Comparison of ENCODE assay signal across 9 mouse cellular contexts in genomic region chr6:55383897-55384296, GRCm38 (mm10). TPM values are rescaled to one million over a fixed set of nuclear protein-coding genes. Genes with fewer than 3 reads are reported as not detected.
DNase-seq lines count a peak whose midpoint lies in the region; ATAC-seq and TF ChIP-seq lines count a peak whose summit lies in the region.
"Had no signal": no experiment of that assay in that cellular context is flagged by ENCODE, and none has a peak within 500 bp of the region (broad histone marks: within the 10 kb centered on the region; RNA-seq: fewer than 3 reads in every experiment).

No protein-coding gene starts in this region.

- intact Hi-C loops in gastrocnemius, adult 2 months (cut with DNase I), result loop anchor here (1.0 kb wide), 1 partner anchor 151 kb away; no protein-coding TSS in a partner anchor

- no peaks in the 10 kb centered on the region for H3K27me3 ChIP-seq in forebrain, postnatal 0 days (ENCODE audit: insufficient read depth, low read length)
- H3K27me3 ChIP-seq in forebrain, embryonic 15.5 days, result no peaks in the 10 kb centered on the region
- H3K27me3 ChIP-seq in stomach, embryonic 14.5 days (ENCODE audit: control insufficient read depth, insufficient read depth, low read length), result no peaks in the 10 kb centered on the region

- H3K36me3 ChIP-seq in forebrain, postnatal 0 days (ENCODE audit: insufficient read depth), result no peaks in the 10 kb centered on the region
- no peaks in the 10 kb centered on the region for H3K36me3 ChIP-seq in forebrain, embryonic 15.5 days
- H3K36me3 ChIP-seq in stomach, embryonic 14.5 days (ENCODE audit: control insufficient read depth, insufficient read depth, low read length), result no peaks in the 10 kb centered on the region

- no peak overlapping the region for H3K27ac ChIP-seq in forebrain, postnatal 0 days (ENCODE audit: low read depth, low read length)
- no peak overlapping the region for H3K27ac ChIP-seq in forebrain, embryonic 15.5 days (replicated peaks)
- no peak overlapping the region for H3K27ac ChIP-seq in gastrocnemius, adult 2 months
- H3K27ac ChIP-seq in stomach, embryonic 14.5 days (ENCODE audit: low read length), result no peak overlapping the region

- TF ChIP-seq CTCF in forebrain, postnatal 0 days (IDR thresholded peaks at IDR 0.05; ENCODE audit: low read depth), result peak; percentile 63
- TF ChIP-seq CTCF in brain, embryonic 14.5 days (IDR thresholded peaks at IDR 0.05; ENCODE audit: borderline replicate concordance, extremely low read depth, insufficient read depth, insufficient read length), result peak; percentile 68
- TF ChIP-seq CTCF in gastrocnemius, adult 2 months (IDR thresholded peaks at IDR 0.05), result peak; percentile 95

- WGBS in forebrain, postnatal 0 days, result 20% methylated on average over 1 of the region's 1 CpGs
- 23% methylated on average over 1 of the region's 1 CpGs for WGBS in forebrain, embryonic 15.5 days
- 13% methylated on average over 1 of the region's 1 CpGs for WGBS in stomach, embryonic 14.5 days

- ATAC-seq in forebrain, postnatal 0 days, result no peak
- ATAC-seq in forebrain, embryonic 15.5 days (replicated peaks), result no peak
- peak; percentile 18; the same call in 1 of the 2 replicates for ATAC-seq in stomach, embryonic 14.5 days (ENCODE audit: insufficient number of reproducible peaks, insufficient read depth, low FRiP score, low read depth)

- no peak overlapping the region for H3K4me2 ChIP-seq in forebrain, postnatal 0 days (ENCODE audit: low read depth)
- H3K4me2 ChIP-seq in forebrain, embryonic 15.5 days (replicated peaks), result no peak overlapping the region
- no peak overlapping the region for H3K4me2 ChIP-seq in stomach, embryonic 14.5 days (replicated peaks; ENCODE audit: low read depth, low read length)

- no peak for DNase-seq in forebrain, postnatal 0 days
- peak; percentile 48 to 52 for DNase-seq in B cell, adult 2 months
- peak; percentile 35 for DNase-seq in brain, embryonic 14.5 days (ENCODE audit: low read depth)
- DNase-seq in gastrocnemius, adult 2 months, result peak; percentile 74
- DNase-seq in kidney, postnatal 25 days, result peak; percentile 57 to 83
- peak; percentile 84 for DNase-seq in lung, postnatal 14 days

- H3K4me3 ChIP-seq in forebrain, postnatal 0 days (ENCODE audit: low read depth, low read length), result no peak overlapping the region
- no peak overlapping the region for H3K4me3 ChIP-seq in forebrain, embryonic 15.5 days
- no peak overlapping the region for H3K4me3 ChIP-seq in gastrocnemius, adult 2 months
- no peak overlapping the region for H3K4me3 ChIP-seq in stomach, embryonic 14.5 days (ENCODE audit: low read depth, low read length)

- H3K4me1 ChIP-seq in forebrain, postnatal 0 days (ENCODE audit: insufficient read depth), result peaks cover 3% of the 10 kb centered on the region; the same call in 1 of the 2 replicates
- peaks cover 15% of the 10 kb centered on the region for H3K4me1 ChIP-seq in forebrain, embryonic 15.5 days
- no peaks in the 10 kb centered on the region for H3K4me1 ChIP-seq in stomach, embryonic 14.5 days (ENCODE audit: control insufficient read depth, insufficient read depth, low read length)

- TF ChIP-seq POLR2A in brain, embryonic 14.5 days (IDR thresholded peaks at IDR 0.05; ENCODE audit: borderline replicate concordance, extremely low read depth, insufficient read depth, insufficient read length, poor library complexity, severe bottlenecking), result no peak

- H3K9me3 ChIP-seq in forebrain, postnatal 0 days (ENCODE audit: low read length), result no peaks in the 10 kb centered on the region
- no peaks in the 10 kb centered on the region for H3K9me3 ChIP-seq in forebrain, embryonic 15.5 days
- H3K9me3 ChIP-seq in stomach, embryonic 14.5 days (ENCODE audit: control insufficient read depth, low read depth, low read length), result no peaks in the 10 kb centered on the region

- no peak overlapping the region for H3K9ac ChIP-seq in forebrain, postnatal 0 days
- no peak overlapping the region for H3K9ac ChIP-seq in forebrain, embryonic 15.5 days (replicated peaks)
- H3K9ac ChIP-seq in stomach, embryonic 14.5 days (replicated peaks; ENCODE audit: low read depth, low read length), result no peak overlapping the region

RNA-seq across cellular contexts. Expression of gene Ghrhr, which starts 7.8 kb away (rescaled TPM):
- total RNA-seq in forebrain, postnatal 0 days (2014; rRNA removed), result not detected in 2 replicates
- not detected in 2 replicates for polyA plus RNA-seq in forebrain, postnatal 0 days (2015; fragmentation: Nextera tagmentation; extraction: Ambion mirVana)
- polyA plus RNA-seq in forebrain, embryonic 15.5 days (2015; fragmentation: Nextera tagmentation; extraction: Ambion mirVana), result not detected in 2 replicates
- polyA plus RNA-seq in brain, embryonic 14.5 days (2012; rRNA removed), result not detected in 2 replicates
- not detected for total RNA-seq in gastrocnemius, adult 2 months (2021)
- polyA plus RNA-seq in stomach, embryonic 14.5 days (2014; fragmentation: Nextera tagmentation; extraction: Ambion mirVana), result not detected in 2 replicates
- total RNA-seq: layer of hippocampus, postnatal 14 days had no signal

RNA-seq across cellular contexts. Expression of gene Aqp1, which starts 47.7 kb away (rescaled TPM):
- total RNA-seq in forebrain, postnatal 0 days (2014; rRNA removed), result 10.3 and 13.0 TPM in 2 replicates
- 11.0 and 11.9 TPM in 2 replicates for polyA plus RNA-seq in forebrain, postnatal 0 days (2015; fragmentation: Nextera tagmentation; extraction: Ambion mirVana)
- 5.8 and 12.2 TPM in 2 replicates for polyA plus RNA-seq in forebrain, embryonic 15.5 days (2015; fragmentation: Nextera tagmentation; extraction: Ambion mirVana)
- polyA plus RNA-seq in brain, embryonic 14.5 days (2012; rRNA removed), result 10.8 and 21.6 TPM in 2 replicates
- total RNA-seq in gastrocnemius, adult 2 months (2021), result 100 to 1,000 TPM; 251 to 256 TPM
- 2.6 and 2.8 TPM in 2 replicates for polyA plus RNA-seq in stomach, embryonic 14.5 days (2014; fragmentation: Nextera tagmentation; extraction: Ambion mirVana)
